Mouse (Mus musculus) gastrocnemius, postnatal 36 days (tissue): ENCODE data around the gene Atg4a-ps. TPM values are rescaled to one million over a fixed set of nuclear protein-coding genes. Genes with fewer than 3 reads are reported as not detected.

Experiments used
- DNase-seq, 2 experiments: peaks; one replicate each; pipeline ENCODE4 v3.0.0; 2022
- intact Hi-C: fragments of 180-260 bp; cut with DNase I; formaldehyde crosslinking; loops from one replicate; pipeline ENCODE4 v1.15.1; 2025
- total RNA-seq, 2 experiments: library from RNA; stranded (reverse); gene quantifications; 2 replicates each; pipeline ENCODE4 v1.2.3; 2021

Gene Atg4a-ps
- total RNA-seq, 2 experiments from 2014 or later = 0.37 to 1.4 TPM

GRCm38 (mm10) chr3:103633124-103633523 lies 12.7 kb downstream of the Atg4a-ps start:
- DNase-seq = no peak
- intact Hi-C loops = no loop called here

GRCm38 (mm10) chr3:103627661-103628060 lies 18.2 kb downstream of the Atg4a-ps start:
- intact Hi-C loops = no loop called here
- no peak for DNase-seq

GRCm38 (mm10) chr3:103626481-103626880 lies 19.4 kb downstream of the Atg4a-ps start:
- intact Hi-C loops = no loop called here
- no peak for DNase-seq

DNA sequence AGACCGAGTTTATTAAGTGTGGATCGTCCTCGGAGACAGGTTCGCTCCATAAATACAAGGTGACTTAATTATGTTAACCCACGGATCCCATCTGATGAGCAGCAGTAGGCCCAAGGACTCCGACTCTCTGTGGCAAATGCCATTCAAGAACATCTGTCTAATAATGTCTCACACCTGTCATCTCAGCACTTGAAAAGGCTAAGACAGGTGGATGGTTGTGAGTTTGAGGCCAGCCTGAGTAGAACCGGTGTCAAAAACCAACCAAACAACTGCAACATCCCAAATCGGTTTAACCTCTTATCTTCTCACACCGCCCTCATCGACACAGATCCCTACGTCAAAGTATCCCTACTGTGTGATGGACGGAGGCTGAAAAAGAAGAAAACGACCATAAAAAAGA lies 20.7 kb downstream of the Atg4a-ps start:
- no peak for DNase-seq
- intact Hi-C loops = no loop called here

- DNase-seq = no peak
- intact Hi-C loops = no loop called here
These were observed 21.2 kb downstream of the Atg4a-ps start for GRCm38 (mm10) chr3:103624591-103625051.

DNA sequence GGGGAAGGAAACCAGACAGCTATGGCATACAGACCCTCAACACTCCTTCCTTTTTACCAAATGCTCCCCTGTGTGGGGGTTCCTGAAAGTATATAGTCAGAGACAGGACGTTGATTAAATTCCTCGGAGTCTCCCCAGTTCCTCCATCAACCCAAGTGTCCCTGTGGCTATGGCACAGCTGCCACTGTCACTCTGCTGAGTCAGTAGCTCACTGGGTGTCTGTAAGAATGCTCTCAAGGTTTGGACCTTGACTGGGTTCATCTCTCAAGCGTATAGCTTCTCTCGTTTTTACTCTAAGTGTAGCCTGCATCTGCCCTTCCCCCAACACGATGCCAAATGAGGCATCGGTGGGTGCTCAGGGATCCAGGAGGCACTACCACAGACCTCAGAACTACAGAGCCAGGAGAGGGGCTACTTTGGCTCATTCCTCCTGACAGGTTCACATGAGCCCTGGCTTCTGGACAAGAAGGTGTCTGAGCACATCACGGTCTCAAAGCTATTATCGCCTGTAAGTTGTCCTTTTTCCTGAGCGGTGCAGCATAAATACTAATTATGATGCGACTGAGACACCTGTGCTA lies 21.9 kb downstream of the Atg4a-ps start:
- intact Hi-C loops = no loop called here
- DNase-seq = no peak

- intact Hi-C loops = no loop called here
These were observed 25.8 kb downstream of the Atg4a-ps start for GRCm38 (mm10) chr3:103620101-103620500.

DNA sequence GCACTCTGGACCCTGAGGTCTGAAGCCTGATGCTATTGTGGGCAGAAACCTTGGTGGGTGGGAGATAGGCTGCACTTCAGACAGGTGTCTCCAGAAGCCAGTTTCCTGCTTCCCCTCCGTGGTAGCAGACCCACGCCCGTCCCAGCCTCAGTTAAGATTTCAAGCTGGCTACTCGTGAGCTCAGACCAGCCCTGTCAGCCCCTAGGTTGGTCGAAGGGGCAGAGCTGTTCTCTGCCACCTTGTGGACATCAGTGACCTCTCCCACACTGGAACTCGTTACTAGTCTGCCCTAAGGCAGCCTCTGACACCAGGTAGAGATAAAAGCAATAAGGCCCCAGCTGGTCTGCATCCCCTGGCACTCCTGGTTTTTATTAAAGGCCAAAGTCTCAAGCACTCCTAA lies 28.9 kb downstream of the Atg4a-ps start:
- no peak for DNase-seq
- intact Hi-C loops = no loop called here

More at GRCm38 (mm10) chr3:103620101-103620500, 25.8 kb downstream of the Atg4a-ps start:
- DNase-seq = no peak

GRCm38 (mm10) chr3:103615621-103616020 lies 30.2 kb downstream of the Atg4a-ps start:
- DNase-seq = no peak
- intact Hi-C loops = no loop called here

GRCm38 (mm10) chr3:103612636-103613355 lies 33.1 kb downstream of the Atg4a-ps start:
- DNase-seq = no peak
- intact Hi-C loops = no loop called here

DNA sequence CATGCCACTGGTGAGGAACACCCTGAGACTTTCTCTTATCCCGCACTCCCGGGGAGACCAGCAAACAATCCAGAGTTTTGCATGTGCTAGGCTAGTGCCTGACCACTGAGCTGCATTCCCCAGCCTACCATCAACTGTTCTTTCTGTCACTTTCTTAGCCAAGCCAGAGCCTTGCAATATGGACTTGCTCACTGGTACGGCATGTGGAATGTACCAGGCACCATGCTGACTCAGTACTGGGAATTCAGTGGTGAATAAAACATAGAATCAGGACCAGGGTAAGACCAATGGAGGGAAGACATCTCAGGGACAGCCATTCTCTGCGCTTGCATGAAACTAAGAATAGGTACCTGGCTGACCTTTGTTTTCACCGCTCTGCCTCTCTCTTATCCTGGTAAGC lies 35.6 kb downstream of the Atg4a-ps start:
- intact Hi-C loops = no loop called here
- no peak for DNase-seq

DNA sequence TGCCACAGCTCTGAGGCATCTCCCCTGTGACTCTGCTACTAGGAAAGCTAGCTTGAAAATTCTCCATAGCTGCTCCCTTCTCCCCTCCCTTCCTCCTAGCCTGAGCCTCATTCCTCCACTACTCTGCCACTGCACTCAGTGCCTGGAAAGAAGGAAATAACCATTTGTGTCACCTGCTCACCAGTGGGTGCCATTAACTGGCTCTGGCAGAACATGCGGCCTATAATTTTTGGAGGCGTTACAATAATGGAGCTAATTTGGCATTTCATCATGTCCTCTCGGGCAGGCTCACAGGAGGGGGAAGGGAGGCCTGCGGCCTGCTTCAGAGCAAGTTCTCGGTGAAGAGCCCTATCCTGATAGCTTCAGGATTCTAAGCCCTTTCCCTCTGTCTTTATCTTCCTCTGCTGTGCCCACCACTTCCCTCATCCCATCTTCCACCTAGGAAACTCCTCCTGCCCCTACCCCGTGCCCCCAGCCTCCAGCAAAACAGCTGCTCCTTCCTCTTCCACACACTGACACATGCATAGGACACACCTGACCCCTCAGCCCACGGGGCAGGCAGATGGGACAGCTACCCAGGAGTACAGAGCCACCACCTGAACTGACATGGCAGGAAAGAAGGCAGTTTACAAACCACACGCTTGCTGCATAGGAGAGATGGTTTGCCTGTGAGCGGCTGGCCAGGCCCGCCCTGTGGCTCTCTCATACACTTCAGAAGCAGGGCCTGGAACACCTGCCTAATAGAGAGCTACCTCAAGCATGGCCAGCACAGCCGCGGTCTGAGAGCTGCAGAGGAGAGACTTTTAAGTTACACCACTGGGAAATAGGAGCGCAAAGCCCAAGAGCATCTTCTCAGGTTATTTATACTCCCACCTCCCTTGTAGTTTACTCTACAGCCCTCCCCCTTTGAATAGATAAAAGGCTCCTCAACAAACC lies 38.9 kb downstream of the Atg4a-ps start:
- intact Hi-C loops = no loop called here
- no peak for DNase-seq

GRCm38 (mm10) chr3:103606045-103606597 lies 39.7 kb downstream of the Atg4a-ps start:
- intact Hi-C loops = no loop called here
- DNase-seq = no peak

DNA sequence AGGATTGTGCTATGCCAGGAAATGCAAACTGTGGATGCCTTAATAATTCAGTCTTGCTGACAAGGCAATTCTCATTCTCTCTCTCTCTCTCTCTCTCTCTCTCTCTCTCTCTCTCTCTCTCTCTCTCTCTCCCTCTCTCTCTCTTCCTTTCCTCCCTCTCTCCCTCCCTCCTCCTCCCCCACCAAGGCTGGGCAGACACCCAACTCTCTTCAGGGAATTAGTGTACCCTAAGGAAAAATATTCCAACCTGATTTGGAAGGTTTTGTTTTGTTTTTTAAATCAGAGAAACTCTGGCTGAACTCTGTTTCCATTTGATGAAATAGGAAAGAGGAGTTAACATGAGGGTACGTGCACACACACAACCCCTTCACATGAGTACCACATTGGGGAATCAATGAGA lies 44.3 kb downstream of the Atg4a-ps start:
- intact Hi-C loops = no loop called here

GRCm38 (mm10) chr3:103601011-103601410 lies 44.9 kb downstream of the Atg4a-ps start:
- intact Hi-C loops = no loop called here
- DNase-seq = no peak

More for the DNA sequence above, 44.3 kb downstream of the Atg4a-ps start:
- no peak for DNase-seq

DNA sequence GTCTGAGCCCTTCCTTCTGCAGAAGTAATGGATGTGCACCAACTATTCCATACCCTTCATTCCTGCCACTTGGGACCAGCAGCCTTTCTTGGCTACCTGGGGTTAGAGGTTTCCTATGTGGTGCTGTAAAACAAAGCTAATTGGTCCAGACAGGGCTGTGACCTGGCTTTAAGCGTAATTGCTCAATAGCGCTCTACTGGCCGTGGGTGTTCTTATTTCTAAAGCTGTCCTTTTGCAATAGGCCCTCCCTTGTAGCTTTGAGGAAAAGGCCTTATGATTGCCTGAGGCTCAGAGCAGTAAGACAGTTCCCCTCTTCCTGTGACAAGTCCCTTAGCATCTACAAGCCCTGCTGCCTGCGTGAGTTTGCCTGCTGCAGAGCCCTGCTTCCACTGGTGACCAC lies 48.3 kb downstream of the Atg4a-ps start:
- intact Hi-C loops = no loop called here
- DNase-seq = no peak

DNA sequence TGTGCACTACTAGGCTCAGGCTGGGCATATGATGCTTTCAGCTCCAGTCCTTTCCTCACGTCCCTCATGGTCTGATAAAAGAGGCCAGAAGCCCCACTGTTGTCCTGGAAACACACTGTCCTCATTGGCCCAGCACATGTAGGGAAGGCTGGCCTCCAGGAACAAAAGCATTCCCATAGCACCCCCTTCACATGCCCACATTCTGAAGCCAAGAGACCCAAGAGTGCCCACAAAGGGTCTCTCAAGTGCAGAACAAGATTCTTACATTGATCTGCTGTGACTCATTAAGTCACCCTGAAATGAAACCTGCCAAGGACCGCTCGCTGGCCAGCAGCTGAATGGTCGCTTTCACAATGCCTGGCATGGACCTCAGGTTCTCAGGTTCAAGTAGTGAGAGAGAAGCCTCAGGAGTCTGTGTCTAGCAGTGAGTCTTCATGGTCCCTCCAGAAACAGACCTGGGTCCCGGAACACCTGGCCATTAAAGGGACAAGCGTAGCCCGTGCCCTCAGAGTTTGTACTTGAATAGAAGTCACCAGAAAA lies 50.5 kb downstream of the Atg4a-ps start:
- DNase-seq = no peak
- intact Hi-C loops = no loop called here
